Mouse (Mus musculus): ENCODE data around the gene Hist1h2bn. TPM values are rescaled to one million over a fixed set of nuclear protein-coding genes. Genes with fewer than 3 reads are reported as not detected.
"Not testable (repeated sequence)": the region's sequence is repeated elsewhere in the genome, so short reads cannot be mapped to it uniquely, and the experiment has no call there.

Hist1h2bn gene
- polyA plus RNA-seq, 1 experiment from 2014 or later = 2.0 TPM

DNA sequence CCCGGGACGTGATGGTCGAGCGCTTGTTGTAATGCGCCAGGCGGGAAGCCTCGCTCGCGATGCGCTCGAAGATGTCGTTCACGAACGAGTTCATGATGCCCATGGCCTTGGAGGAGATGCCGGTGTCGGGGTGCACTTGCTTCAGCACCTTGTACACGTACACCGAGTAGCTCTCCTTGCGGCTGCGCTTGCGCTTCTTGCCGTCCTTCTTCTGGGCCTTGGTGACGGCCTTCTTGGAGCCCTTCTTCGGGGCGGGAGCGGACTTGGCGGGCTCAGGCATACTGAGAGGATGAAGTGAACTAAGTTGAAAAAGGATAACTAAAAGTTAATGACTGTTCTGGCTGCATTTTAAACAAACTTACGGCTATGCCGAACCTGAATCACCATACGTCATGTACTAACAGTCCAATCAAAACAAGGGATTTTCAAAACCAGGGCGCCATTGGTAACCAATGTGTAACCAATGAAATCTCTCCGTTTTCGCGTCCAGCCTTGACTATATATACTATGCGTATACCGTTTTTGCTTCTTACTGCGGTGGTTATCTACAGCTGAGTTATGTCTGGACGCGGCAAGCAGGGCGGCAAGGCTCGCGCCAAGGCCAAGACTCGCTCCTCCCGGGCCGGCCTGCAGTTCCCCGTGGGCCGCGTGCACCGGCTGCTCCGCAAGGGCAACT is 37.9 kb upstream of the Hist1h2bn start, which contains the start of the genes Hist1h2bl and Hist1h2ai:
Hist1h2bl (minus strand) TSS at position 280 of the 676 bp plus-strand sequence.
Hist1h2ai (plus strand) TSS at position 559 of the 676 bp plus-strand sequence.
- Histone ChIP-seq H3K4me1 (replicated peaks; ENCODE audit: control insufficient read depth, insufficient read depth, low read length) (peaks cover 15% of the 10 kb centered on the region), H3K9ac (ENCODE audit: low read depth, low read length) (peak within 1 kb of the TSS; percentile 73), H3K27ac (ENCODE audit: low read depth, low read length) (peak within 1 kb of the TSS; percentile 97), H3K4me2 (peak within 1 kb of the TSS; percentile 74), H3K4me3 (ENCODE audit: low read depth, low read length) (peak within 1 kb of the TSS; percentile 52)
- not testable (repeated sequence) for H3K9me3 ChIP-seq (ENCODE audit: control insufficient read depth, low read length); H3K27me3 ChIP-seq (replicated peaks; ENCODE audit: control insufficient read depth, insufficient read depth, low read length); H3K36me3 ChIP-seq (ENCODE audit: control insufficient read depth, insufficient read depth, low read length)
- WGBS = under 1% methylated on average over 28 of the region's 50 CpGs
- ATAC-seq (replicated peaks; ENCODE audit: low FRiP score) (peak; percentile 86), DNase-seq (ENCODE audit: low spot score) (peak; percentile 76)

DNA sequence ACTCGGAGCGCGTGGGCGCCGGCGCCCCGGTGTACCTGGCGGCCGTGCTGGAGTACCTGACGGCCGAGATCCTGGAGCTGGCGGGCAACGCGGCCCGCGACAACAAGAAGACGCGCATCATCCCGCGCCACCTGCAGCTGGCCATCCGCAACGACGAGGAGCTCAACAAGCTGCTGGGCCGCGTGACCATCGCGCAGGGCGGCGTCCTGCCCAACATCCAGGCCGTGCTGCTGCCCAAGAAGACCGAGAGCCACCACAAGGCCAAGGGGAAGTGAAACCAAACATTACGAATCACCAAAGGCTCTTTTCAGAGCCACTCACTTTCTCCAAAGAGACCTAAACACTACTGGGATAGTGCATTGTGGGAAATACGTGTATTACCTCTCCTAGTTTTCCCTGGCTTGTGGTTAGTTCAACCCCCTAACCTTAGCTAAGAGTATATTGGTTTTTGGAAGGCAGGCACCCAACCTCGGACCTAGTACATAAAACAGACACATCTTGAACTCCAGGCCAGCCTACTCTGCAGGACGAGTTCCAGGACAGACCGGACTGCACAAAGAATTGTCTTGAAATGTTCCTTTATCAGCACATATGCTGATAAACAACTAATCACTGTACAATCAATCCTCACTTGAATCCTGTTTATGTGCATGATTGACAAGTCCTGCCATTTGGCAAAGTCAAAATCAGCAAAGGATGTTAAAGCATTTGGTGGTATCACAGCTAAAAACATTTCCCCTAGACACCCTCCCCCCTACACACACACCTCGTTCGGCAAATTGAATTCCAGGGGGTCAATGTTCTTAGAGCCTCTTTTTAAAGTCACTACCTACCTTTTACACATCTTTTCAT is 37.2 kb upstream of the Hist1h2bn start:
- peaks cover 15% of the 10 kb centered on the region for H3K4me1 ChIP-seq (replicated peaks; ENCODE audit: control insufficient read depth, insufficient read depth, low read length)
- H3K27me3 ChIP-seq (replicated peaks; ENCODE audit: control insufficient read depth, insufficient read depth, low read length); H3K36me3 ChIP-seq (ENCODE audit: control insufficient read depth, insufficient read depth, low read length); H3K9me3 ChIP-seq (ENCODE audit: control insufficient read depth, low read length): not testable (repeated sequence)
- peak overlapping the region; percentile 73 for H3K9ac ChIP-seq (ENCODE audit: low read depth, low read length)
- 0% methylated on average over 8 of the region's 38 CpGs for WGBS
- H3K4me3 ChIP-seq (ENCODE audit: low read depth, low read length) = peak overlapping the region; percentile 52
- peak overlapping the region; percentile 97 for H3K27ac ChIP-seq (ENCODE audit: low read depth, low read length)
- peak; percentile 59 for DNase-seq (ENCODE audit: low spot score)
- peak overlapping the region; percentile 72 for H3K4me2 ChIP-seq
- peak; percentile 3; the same call in 1 of the 2 replicates for ATAC-seq (replicated peaks; ENCODE audit: low FRiP score)

DNA sequence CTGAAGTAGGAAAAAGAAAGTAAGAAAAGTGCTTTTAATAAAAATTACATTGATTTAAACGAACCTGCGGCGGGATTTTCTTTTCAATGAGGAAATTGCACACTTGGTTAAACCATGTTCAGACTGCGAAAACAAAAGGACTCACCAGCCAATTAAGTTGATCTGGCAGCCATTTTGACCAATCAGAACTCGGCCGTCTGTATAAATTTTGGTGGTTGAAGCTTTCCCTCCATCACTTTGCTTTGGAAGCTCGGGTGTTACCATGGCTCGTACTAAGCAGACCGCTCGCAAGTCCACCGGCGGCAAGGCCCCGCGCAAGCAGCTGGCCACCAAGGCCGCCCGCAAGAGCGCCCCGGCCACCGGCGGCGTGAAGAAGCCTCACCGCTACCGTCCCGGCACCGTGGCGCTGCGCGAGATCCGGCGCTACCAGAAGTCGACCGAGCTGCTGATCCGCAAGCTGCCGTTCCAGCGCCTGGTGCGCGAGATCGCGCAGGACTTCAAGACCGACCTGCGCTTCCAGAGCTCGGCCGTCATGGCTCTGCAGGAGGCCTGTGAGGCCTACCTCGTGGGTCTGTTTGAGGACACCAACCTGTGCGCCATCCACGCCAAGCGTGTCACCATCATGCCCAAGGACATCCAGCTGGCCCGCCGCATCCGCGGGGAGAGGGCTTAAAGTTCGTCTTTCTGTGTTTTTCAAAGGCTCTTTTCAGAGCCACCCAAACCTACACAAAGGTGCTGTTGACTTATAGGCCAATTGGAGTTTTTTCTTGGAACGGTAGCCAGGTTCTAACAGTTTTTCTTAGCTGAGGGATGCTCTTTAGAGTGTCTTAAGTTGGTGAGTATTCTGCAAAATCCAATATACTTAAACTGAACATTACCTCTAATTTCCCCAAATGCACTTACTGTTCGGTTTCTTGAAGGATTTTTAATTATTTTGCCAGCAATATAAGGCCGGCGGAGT is 36.2 kb upstream of the Hist1h2bn start, which contains the start of gene Hist1h3h:
Hist1h3h (plus strand) TSS at position 263 of the 961 bp plus-strand sequence.
- H3K4me3 ChIP-seq (ENCODE audit: low read depth, low read length) = peak within 1 kb of the TSS; percentile 54
- not testable (repeated sequence) for H3K36me3 ChIP-seq (ENCODE audit: control insufficient read depth, insufficient read depth, low read length); H3K27me3 ChIP-seq (replicated peaks; ENCODE audit: control insufficient read depth, insufficient read depth, low read length); H3K9me3 ChIP-seq (ENCODE audit: control insufficient read depth, low read length)
- H3K27ac ChIP-seq (ENCODE audit: low read depth, low read length) = peak within 1 kb of the TSS; percentile 97
- H3K4me2 ChIP-seq = peak within 1 kb of the TSS; percentile 83
- ATAC-seq (replicated peaks; ENCODE audit: low FRiP score) (peak; percentile 31), DNase-seq (ENCODE audit: low spot score) (peak; percentile 83)
- WGBS = 1% methylated on average over 26 of the region's 56 CpGs
- H3K4me1 ChIP-seq (replicated peaks; ENCODE audit: control insufficient read depth, insufficient read depth, low read length) = peaks cover 15% of the 10 kb centered on the region
- H3K9ac ChIP-seq (ENCODE audit: low read depth, low read length) = peak within 1 kb of the TSS; percentile 73

DNA sequence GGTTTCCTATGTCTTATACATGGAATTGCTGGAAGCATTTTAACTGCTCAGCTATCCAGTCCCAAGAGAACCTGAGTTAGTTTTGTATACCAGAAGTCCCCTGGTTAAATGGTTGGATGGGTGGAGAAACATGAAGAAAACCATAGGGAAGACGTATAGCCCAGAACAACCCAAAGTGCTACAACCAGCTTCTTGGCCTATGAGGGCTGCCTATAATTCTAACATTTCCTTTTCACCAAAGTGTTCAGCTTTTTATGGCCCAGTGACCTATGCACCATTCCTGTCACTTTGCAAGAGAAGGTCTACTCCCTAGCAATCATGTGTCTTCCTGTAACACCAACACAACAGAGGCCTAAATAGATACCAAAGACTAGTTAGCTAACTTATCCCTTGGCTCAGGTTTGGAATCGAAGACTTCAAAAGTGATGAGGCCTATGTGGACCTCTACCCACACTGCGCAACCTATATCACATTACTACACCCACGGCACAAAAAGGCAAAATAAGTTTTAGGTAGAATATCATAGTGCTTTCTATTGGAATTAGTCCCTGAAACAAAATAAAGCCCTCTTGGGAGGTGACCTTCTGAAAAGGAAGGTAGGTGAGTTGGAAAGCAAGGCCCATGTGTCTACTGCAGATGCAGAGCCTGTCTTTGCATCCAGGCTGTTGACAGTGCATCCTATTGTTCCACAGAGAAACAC is 35.4 kb upstream of the Hist1h2bn start:
- Histone ChIP-seq H3K4me1 (replicated peaks; ENCODE audit: control insufficient read depth, insufficient read depth, low read length) (peaks cover 15% of the 10 kb centered on the region), H3K9ac (ENCODE audit: low read depth, low read length) (peak overlapping the region; percentile 71), H3K27ac (ENCODE audit: low read depth, low read length) (peak overlapping the region; percentile 92), H3K9me3 (ENCODE audit: control insufficient read depth, low read length) (no peaks in the 10 kb centered on the region), H3K27me3 (replicated peaks; ENCODE audit: control insufficient read depth, insufficient read depth, low read length) (no peaks in the 10 kb centered on the region), H3K36me3 (ENCODE audit: control insufficient read depth, insufficient read depth, low read length) (no peaks in the 10 kb centered on the region), H3K4me2 (peak overlapping the region; percentile 83), H3K4me3 (ENCODE audit: low read depth, low read length) (peak overlapping the region; percentile 54)
- 54% methylated on average over 4 of the region's 4 CpGs for WGBS
- DNase-seq (ENCODE audit: low spot score) (peak; percentile 60), ATAC-seq (replicated peaks; ENCODE audit: low FRiP score) (no peak)

DNA sequence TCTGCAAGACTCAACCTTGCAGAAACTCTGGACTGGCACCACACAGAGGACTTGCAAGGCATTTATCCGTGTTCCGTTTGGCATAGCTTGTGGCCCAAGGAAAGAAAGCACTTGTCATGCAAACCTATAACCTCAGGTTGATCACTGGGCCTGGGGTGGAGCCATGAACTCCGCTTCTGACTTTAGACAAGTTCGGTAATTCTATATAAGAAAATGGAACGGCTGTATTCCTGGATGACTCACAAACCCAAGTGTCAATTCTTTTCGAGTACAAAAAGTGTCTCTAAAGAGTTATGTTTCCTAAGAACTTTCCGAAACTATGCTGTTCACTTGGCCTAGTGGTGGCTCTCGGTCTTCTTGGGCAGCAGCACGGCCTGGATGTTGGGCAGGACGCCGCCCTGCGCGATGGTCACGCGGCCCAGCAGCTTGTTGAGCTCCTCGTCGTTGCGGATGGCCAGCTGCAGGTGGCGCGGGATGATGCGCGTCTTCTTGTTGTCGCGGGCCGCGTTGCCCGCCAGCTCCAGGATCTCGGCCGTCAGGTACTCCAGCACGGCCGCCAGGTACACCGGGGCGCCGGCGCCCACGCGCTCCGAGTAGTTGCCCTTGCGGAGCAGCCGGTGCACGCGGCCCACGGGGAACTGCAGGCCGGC is 32.7 kb upstream of the Hist1h2bn start:
- Histone ChIP-seq H3K27ac (ENCODE audit: low read depth, low read length) (peak overlapping the region; percentile 96), H3K9ac (ENCODE audit: low read depth, low read length) (peak overlapping the region; percentile 79), H3K4me2 (peak overlapping the region; percentile 84), H3K4me1 (replicated peaks; ENCODE audit: control insufficient read depth, insufficient read depth, low read length) (peaks cover 13% of the 10 kb centered on the region), H3K4me3 (ENCODE audit: low read depth, low read length) (peak overlapping the region; percentile 45)
- ATAC-seq (replicated peaks; ENCODE audit: low FRiP score) = 0 out of 2 replicates have a peak, but pooled peaks have one; percentile 0
- H3K9me3 ChIP-seq (ENCODE audit: control insufficient read depth, low read length); H3K27me3 ChIP-seq (replicated peaks; ENCODE audit: control insufficient read depth, insufficient read depth, low read length); H3K36me3 ChIP-seq (ENCODE audit: control insufficient read depth, insufficient read depth, low read length): not testable (repeated sequence)
- peak; percentile 59 for DNase-seq (ENCODE audit: low spot score)
- WGBS = 4% methylated on average over 16 of the region's 44 CpGs

DNA sequence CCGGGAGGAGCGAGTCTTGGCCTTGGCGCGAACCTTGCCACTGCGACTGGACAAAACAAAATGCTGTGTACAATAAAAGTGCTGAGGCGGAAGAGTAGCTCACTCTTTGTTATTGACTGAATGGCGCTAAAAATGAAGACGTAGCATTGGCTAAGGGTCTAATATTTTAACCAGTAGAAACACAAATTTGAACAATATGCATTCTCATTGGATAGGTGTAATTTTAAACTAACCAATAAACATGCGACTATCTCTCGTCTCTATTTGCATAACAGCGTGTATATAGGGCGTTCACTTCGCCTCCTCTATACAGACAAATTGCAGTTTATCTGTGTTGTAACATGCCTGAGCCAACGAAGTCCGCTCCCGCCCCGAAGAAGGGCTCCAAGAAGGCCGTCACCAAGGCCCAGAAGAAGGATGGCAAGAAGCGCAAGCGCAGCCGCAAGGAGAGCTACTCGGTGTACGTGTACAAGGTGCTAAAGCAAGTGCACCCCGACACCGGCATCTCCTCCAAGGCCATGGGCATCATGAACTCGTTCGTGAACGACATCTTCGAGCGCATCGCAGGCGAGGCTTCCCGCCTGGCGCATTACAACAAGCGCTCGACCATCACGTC is 32.1 kb upstream of the Hist1h2bn start, which contains the start of gene Hist1h2bm:
Hist1h2bm (plus strand) TSS at position 288 of the 616 bp plus-strand sequence.
- not testable (repeated sequence) for H3K9me3 ChIP-seq (ENCODE audit: control insufficient read depth, low read length); H3K36me3 ChIP-seq (ENCODE audit: control insufficient read depth, insufficient read depth, low read length); H3K27me3 ChIP-seq (replicated peaks; ENCODE audit: control insufficient read depth, insufficient read depth, low read length)
- ATAC-seq (replicated peaks; ENCODE audit: low FRiP score) = peak; percentile 91
- peak within 1 kb of the TSS; percentile 45 for H3K4me3 ChIP-seq (ENCODE audit: low read depth, low read length)
- H3K4me2 ChIP-seq = peak within 1 kb of the TSS; percentile 84
- peak within 1 kb of the TSS; percentile 96 for H3K27ac ChIP-seq (ENCODE audit: low read depth, low read length)
- DNase-seq (ENCODE audit: low spot score) = peak; percentile 75
- peak within 1 kb of the TSS; percentile 79 for H3K9ac ChIP-seq (ENCODE audit: low read depth, low read length)
- WGBS = under 1% methylated on average over 32 of the region's 37 CpGs
- H3K4me1 ChIP-seq (replicated peaks; ENCODE audit: control insufficient read depth, insufficient read depth, low read length) = peaks cover 13% of the 10 kb centered on the region

DNA sequence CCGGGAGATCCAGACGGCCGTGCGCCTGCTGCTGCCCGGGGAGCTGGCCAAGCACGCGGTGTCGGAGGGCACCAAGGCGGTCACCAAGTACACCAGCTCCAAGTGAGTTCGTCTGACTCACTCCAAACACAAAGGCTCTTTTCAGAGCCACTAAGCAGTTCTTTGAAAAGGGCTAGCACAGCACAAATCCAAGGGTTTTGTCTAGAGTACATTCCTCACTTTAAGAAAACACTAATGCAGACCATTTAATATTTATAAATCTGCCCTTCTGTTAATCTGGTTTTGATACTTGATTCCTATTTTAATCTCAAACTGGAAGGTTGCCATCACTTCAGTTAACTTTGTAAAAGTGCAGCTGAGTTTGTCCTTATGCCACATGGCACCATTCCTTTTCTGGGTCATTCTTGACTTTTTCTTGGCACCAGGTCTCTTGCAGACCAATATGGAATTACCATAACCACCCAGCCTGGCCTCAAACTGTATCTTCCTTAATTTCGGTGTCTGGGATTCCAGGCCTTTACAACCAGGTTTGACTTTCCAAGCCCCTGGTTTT is 31.5 kb upstream of the Hist1h2bn start:
- WGBS = 4% methylated on average over 11 of the region's 11 CpGs

More for the DNA sequence above, 31.5 kb upstream of the Hist1h2bn start:
- Histone ChIP-seq H3K36me3 (ENCODE audit: control insufficient read depth, insufficient read depth, low read length) (no peaks in the 10 kb centered on the region), H3K27ac (ENCODE audit: low read depth, low read length) (peak overlapping the region; percentile 95), H3K9ac (ENCODE audit: low read depth, low read length) (peak overlapping the region; percentile 65), H3K9me3 (ENCODE audit: control insufficient read depth, low read length) (no peaks in the 10 kb centered on the region), H3K4me2 (peak overlapping the region; percentile 59), H3K4me3 (ENCODE audit: low read depth, low read length) (peak overlapping the region; percentile 28), H3K27me3 (replicated peaks; ENCODE audit: control insufficient read depth, insufficient read depth, low read length) (no peaks in the 10 kb centered on the region), H3K4me1 (replicated peaks; ENCODE audit: control insufficient read depth, insufficient read depth, low read length) (peaks cover 13% of the 10 kb centered on the region)
- peak; percentile 37 for DNase-seq (ENCODE audit: low spot score)
- ATAC-seq (replicated peaks; ENCODE audit: low FRiP score) = peak; percentile 15; the same call in 1 of the 2 replicates

Data from liver, embryonic 11.5 days (tissue).